Mouse (Mus musculus) ES-E14 (cell line): ENCODE measurements around the gene Parvg. TPM values are rescaled to one million over a fixed set of nuclear protein-coding genes. Genes with fewer than 3 reads are reported as not detected.

Experiments used
- DNase-seq: peaks from one replicate; pipeline ENCODE4 v3.0.0-alpha.2; 2013; ENCODE audit warnings: low read depth, low spot score
- H3K27ac ChIP-seq: 2 replicates; pipeline ENCODE4 v1.5.1; 2012; ENCODE audit warnings: low read depth, mild to moderate bottlenecking, low read length, moderate library complexity, mixed read lengths; ENCODE audit not compliant: poor library complexity, insufficient read depth, severe bottlenecking
- H3K36me3 ChIP-seq: 2 replicates; pipeline ENCODE4 v1.6.1; 2012; ENCODE audit warnings: mild to moderate bottlenecking, low read length, moderate library complexity, mixed read lengths; ENCODE audit not compliant: control insufficient read depth, poor library complexity, insufficient read depth, severe bottlenecking
- H3K4me1 ChIP-seq, 2 experiments: fragments of 150-350 bp in 1 of 2; sonication (generic) in 1 of 2; 2 replicates each; pipeline ENCODE4 v1.6.1; 2012; ENCODE audit warnings: low read length in 2 of 2, mild to moderate bottlenecking in 1 of 2, mixed read lengths in 1 of 2; ENCODE audit not compliant: control insufficient read depth in 2 of 2, insufficient read depth in 2 of 2, poor library complexity in 1 of 2
- H3K4me3 ChIP-seq, 2 experiments: fragments of 150-350 bp in 1 of 2; sonication (generic) in 1 of 2; 2 replicates each; pipeline ENCODE4 v1.5.1; 2012; ENCODE audit warnings: low read length in 2 of 2, low read depth in 1 of 2, mild to moderate bottlenecking in 1 of 2, mixed read lengths in 1 of 2; ENCODE audit not compliant: insufficient read depth in 1 of 2, poor library complexity in 1 of 2, severe bottlenecking in 1 of 2
- H3K9ac ChIP-seq: 2 replicates; pipeline ENCODE4 v1.6.1; 2012; ENCODE audit warnings: low read depth, mild to moderate bottlenecking, low read length, mixed read lengths; ENCODE audit not compliant: poor library complexity, insufficient read depth, severe bottlenecking
- H3K9me3 ChIP-seq: fragments of 150-350 bp; sonication (generic); 2 replicates; pipeline ENCODE4 v1.6.1; 2012; ENCODE audit warnings: low read depth, mild to moderate bottlenecking, low read length; ENCODE audit not compliant: control insufficient read depth, insufficient read depth
- CHD2 ChIP-seq: IDR thresholded peaks from 2 replicates; pipeline ENCODE4 v1.6.1; 2014; ENCODE audit warnings: mild to moderate bottlenecking, low read depth, low read length, inconsistent platforms
- HCFC1 ChIP-seq: IDR thresholded peaks from 2 replicates; pipeline ENCODE4 v1.6.1; 2012; ENCODE audit warnings: low read length, inconsistent platforms, borderline replicate concordance; ENCODE audit not compliant: insufficient read depth
- MAFK ChIP-seq: IDR thresholded peaks from 2 replicates; pipeline ENCODE4 v1.6.1; 2014; ENCODE audit warnings: mild to moderate bottlenecking, low read depth, low read length, inconsistent platforms; ENCODE audit not compliant: insufficient read depth
- ZC3H11A ChIP-seq: IDR thresholded peaks from 2 replicates; pipeline ENCODE4 v1.6.1; 2012; ENCODE audit warnings: low read depth, mild to moderate bottlenecking, inconsistent platforms, low read length, borderline replicate concordance
- ZNF384 ChIP-seq: IDR thresholded peaks from 2 replicates; pipeline ENCODE4 v1.6.1; 2012; ENCODE audit warnings: low read depth, low read length, inconsistent platforms
- in situ Hi-C, 2 experiments: fragments of 600-800 bp; cut with MboI; formaldehyde crosslinking; loops; one replicate each; pipeline ENCODE4 v1.15.1; 2025; ENCODE audit warnings: low sequenced_read_pairs in 2 of 2, inconsistent platforms in 1 of 2; ENCODE audit not compliant: unreplicated experiment in 2 of 2
- total RNA-seq: library from RNA; depleted of rRNA; stranded (reverse); fragments of 300-350 nt; gene quantifications from 2 replicates; pipeline ENCODE4 v1.2.3, GENCODE M21; 2012

The Parvg gene
- total RNA-seq, 1 experiment: 1.3 TPM

DNA sequence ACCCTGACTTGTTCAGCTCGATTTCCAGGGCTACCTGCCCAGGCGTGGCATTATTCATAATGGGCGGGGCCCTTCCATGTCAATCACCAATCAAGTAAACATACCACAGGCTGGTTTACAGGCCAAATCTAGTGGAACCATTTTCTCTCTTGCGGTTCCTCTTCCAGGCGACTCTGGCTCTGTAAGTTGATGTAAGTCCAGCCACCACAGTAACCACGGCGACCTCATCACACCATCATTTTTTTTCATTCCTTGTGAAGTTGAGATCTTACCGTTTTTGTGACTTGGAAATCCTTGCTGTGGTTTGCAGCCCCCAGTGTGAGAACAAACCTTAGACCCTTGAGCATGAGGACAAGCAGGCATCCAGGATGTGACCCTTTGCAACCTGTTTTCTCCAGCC lies 43.5 kb upstream of the Parvg start:
- Histone ChIP-seq H3K4me1 (peaks cover 0 to 6% of the 10 kb centered on the region in 2 experiments; a peak in 1 of 4 replicates), H3K4me3 (no peak overlapping the region), H3K9ac (no peak overlapping the region), H3K27ac (no peak overlapping the region), H3K9me3 (no peaks in the 10 kb centered on the region), H3K36me3 (peaks cover 9% of the 10 kb centered on the region; the same call in 1 of the 2 replicates)
- in situ Hi-C loops: no loop called here
- no peak for TF ChIP-seq HCFC1
- no peak for TF ChIP-seq ZNF384
- no peak for TF ChIP-seq ZC3H11A
- no peak for TF ChIP-seq MAFK
- no peak for TF ChIP-seq CHD2
- DNase-seq: no peak

GRCm38 (mm10) chr15:84280712-84281347 lies 43.0 kb upstream of the Parvg start:
- Histone ChIP-seq H3K9me3 (no peaks in the 10 kb centered on the region), H3K36me3 (peaks cover 9% of the 10 kb centered on the region; the same call in 1 of the 2 replicates), H3K27ac (no peak overlapping the region), H3K4me1 (peaks cover 0 to 6% of the 10 kb centered on the region in 2 experiments; a peak in 1 of 4 replicates), H3K9ac (no peak overlapping the region), H3K4me3 (no peak overlapping the region)
- no peak for TF ChIP-seq CHD2
- TF ChIP-seq MAFK: no peak
- no peak for TF ChIP-seq ZC3H11A
- TF ChIP-seq HCFC1: no peak
- no peak for TF ChIP-seq ZNF384
- in situ Hi-C loops: no loop called here
- DNase-seq: no peak

- Histone ChIP-seq H3K4me3 (no peak overlapping the region), H3K9ac (no peak overlapping the region), H3K36me3 (peaks cover 7% of the 10 kb centered on the region; the same call in 1 of the 2 replicates), H3K27ac (no peak overlapping the region), H3K9me3 (no peaks in the 10 kb centered on the region), H3K4me1 (peaks cover 0 to 6% of the 10 kb centered on the region in 2 experiments; a peak in 1 of 4 replicates)
- in situ Hi-C loops: no loop called here
- DNase-seq: peak; percentile 56
- TF ChIP-seq ZC3H11A (peak; percentile 8; the same call in 1 of the 2 replicates), HCFC1 (no peak)
Observed at GRCm38 (mm10) chr15:84282206-84283085, 41.4 kb upstream of the Parvg start.

DNA sequence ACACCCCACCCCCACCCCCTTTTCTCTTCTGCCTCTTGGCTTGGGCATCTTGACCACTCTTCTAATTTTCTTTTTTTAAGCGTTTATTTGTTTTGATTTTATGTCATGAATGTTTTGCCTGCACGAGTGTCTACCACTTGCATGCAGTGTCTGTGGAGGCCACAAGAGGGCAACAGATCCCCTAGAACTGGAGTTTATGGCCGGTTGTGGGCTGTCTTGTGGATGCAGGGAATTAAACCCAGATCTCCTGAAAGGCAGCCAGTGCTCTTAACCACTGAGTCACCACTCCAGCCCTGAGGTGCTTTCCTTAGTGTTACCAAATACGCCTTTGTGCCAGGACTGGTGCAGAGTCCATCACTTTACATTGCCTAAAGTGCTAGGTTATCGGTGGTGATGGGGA lies 39.8 kb upstream of the Parvg start:
- no peak overlapping the region for H3K27ac ChIP-seq
- no peak overlapping the region for H3K9ac ChIP-seq
- peaks cover 0 to 6% of the 10 kb centered on the region in 2 experiments; a peak in 1 of 4 replicates for H3K4me1 ChIP-seq
- peaks cover 8% of the 10 kb centered on the region; the same call in 1 of the 2 replicates for H3K36me3 ChIP-seq
- TF ChIP-seq ZC3H11A (peak; percentile 9; the same call in 1 of the 2 replicates), HCFC1 (no peak)
- H3K4me3 ChIP-seq: no peak overlapping the region
- in situ Hi-C loops: no loop called here
- H3K9me3 ChIP-seq: no peaks in the 10 kb centered on the region
- peak; percentile 37 for DNase-seq
